Mouse (Mus musculus): ENCODE data around the gene Rsph1.

The Rsph1 gene

DNA sequence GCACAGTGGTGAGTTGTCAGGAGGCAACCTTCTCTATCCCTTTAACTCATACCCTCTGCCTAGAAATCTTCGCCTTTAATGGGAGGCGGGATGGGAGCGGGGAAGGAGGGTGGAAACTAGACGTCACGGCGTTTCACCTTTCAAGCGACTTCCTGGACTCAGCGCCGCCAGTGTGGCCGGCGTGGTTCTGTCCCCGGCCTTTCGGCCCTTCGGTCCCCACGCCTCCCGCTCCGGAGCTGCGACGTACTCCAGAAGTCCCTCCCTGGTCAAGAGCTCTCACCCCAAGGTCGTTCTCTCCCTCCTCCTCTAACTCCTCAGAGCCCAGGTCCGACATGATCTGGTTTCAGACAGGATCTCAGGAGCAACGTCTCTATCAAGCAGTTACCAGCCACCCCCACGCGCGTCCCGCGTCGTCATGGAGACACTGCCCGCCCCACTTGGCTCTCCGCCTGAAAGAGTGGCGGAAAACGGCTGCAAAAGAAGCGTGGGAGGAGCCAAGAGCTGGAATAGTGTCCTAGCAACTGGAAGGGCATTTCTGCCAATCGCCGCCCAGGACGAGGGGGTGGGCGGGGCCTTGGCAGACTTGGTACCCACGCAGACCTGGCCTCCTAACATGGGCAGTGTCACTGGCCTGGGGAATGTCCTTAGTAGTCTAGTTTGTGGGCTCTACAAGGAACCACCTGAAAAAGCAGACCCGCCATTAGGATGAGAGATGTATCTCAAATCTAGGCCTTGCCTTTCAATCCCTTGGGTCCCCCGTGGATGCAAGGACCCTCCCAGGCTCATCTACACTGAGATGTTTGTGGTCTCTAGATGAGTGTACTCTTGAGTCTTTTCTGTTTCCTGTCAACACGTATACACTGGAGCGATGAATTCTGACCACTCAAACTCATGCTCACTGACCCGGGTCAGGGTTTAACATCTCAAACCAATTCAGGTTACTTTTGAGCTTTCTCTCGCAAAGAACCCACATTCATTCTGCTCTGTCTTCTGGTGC is at the start of gene Rsph1:
Gene Rsph1, minus strand, starts transcription at position 462 of the 997 bp plus-strand sequence.
- DNase-seq (ENCODE audit: low spot score): peak; percentile 98

- no peak for DNase-seq (ENCODE audit: low spot score)
Measured at GRCm38 (mm10) chr17:31326220-31326852, 49.2 kb upstream of the Rsph1 start.

GRCm38 (mm10) chr17:31325451-31326219 is 48.5 kb upstream of the Rsph1 start:
- peak; percentile 73 for DNase-seq (ENCODE audit: low spot score)

DNA sequence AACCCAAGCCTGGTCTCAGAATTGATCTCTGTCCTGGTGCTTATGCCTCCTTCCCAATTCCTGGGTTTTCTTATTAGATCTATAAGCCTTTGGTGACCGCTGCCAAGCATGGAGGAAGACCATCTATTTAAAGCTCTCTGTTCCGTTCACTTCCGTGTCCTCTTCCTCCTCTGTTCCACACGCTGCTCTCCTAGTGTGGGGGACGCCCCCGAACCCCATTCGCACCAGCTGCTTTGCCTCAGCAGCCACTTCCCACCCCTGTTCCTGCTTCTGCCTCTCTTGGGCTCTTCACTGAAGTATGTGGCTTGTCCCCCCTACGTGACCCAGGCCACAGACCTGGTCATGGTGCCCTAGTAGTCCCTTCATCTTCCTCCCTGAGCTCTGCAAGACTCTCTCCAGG is 47.0 kb upstream of the Rsph1 start:
- no peak for DNase-seq (ENCODE audit: low spot score)

GRCm38 (mm10) chr17:31323379-31323778 is 46.2 kb upstream of the Rsph1 start:
- no peak for DNase-seq (ENCODE audit: low spot score)

- DNase-seq (ENCODE audit: low spot score): peak; percentile 43
Measured at GRCm38 (mm10) chr17:31322446-31322845, 45.3 kb upstream of the Rsph1 start.

DNA sequence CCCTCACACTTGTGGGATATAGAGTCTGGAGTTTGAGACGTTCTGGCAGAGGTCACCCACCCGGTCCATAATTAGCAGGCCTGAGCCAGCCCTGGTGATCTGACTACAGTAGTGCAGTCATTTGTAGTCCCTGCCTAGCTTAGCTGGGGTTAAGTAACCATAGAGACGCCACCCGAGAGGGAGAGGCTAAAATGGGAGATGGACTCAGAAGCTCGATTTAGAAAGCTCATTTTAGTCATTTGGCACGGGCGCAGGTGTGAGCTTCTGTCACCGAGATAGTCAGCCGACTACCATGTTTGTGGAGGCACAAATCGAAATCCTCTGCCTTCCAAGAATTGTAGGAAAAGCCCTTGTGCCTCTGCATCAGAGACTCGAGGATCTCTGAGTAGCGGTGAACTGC is 44.2 kb upstream of the Rsph1 start:
- no peak for DNase-seq (ENCODE audit: low spot score)

- DNase-seq (ENCODE audit: low spot score): no peak
Measured at GRCm38 (mm10) chr17:31318906-31319767, 42.0 kb upstream of the Rsph1 start.

GRCm38 (mm10) chr17:31317521-31318272 is 40.5 kb upstream of the Rsph1 start:
- DNase-seq (ENCODE audit: low spot score): no peak

DNA sequence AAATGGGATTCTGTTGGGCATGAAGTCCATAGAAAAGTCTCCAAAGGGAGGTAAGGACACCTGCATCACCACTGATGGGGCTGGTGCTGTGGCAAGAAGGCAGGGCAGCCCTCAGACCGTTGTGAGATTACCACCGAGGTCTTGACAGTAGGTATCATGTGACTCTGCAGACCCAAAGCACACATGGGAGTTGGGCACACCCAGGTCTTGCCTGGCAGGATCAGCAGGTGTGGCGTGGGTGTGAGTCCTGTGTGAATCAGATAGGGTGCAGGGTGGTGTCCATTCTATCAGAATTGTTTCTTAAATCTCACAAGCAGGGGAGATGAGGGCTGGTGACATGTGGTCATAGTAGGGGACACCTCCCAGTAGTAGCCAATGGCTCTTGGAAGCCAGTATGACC is 39.8 kb upstream of the Rsph1 start:
- no peak for DNase-seq (ENCODE audit: low spot score)

- DNase-seq (ENCODE audit: low spot score): no peak
Measured at GRCm38 (mm10) chr17:31315993-31316392, 38.8 kb upstream of the Rsph1 start.

DNA sequence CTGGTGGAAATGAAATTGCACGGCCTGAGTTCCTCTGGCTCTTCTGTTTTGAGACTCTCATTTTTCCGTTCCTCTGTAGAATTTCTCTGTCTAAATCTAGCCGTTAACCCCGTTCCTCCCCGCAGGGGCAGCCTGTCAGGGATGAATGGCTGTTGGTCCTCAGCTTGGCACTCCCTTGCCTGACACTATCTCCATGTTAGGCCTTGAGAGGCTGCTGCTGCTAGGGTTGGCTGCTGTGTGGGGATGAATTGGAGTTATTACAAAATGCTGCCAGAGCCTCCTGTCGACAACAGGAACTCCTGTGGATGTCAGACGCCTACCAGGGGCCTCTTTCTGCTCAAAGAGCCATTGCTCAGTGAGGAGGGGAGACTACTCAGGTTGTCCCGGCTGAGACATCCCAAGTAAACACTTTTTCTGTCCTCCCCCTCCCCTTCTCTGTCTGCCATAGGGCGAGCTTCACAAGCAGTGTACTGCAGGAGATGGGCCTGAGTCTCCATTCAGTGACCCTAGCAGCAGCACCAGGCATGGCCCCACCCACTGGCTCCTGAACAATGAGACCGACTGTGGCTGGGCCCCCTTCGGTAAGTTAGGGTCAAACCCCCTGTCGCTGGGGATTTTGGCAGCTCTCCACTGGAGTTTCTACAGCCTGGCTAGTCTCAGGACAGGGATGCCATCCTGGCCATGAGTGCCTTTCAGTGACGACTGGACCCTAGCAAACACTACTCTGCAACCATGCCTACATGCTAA is 38.0 kb upstream of the Rsph1 start:
- no peak for DNase-seq (ENCODE audit: low spot score)

- no peak for DNase-seq (ENCODE audit: low spot score)
Measured at GRCm38 (mm10) chr17:31312648-31313047, 35.5 kb upstream of the Rsph1 start.

GRCm38 (mm10) chr17:31311047-31311446 is 33.9 kb upstream of the Rsph1 start:
- no peak for DNase-seq (ENCODE audit: low spot score)

DNA sequence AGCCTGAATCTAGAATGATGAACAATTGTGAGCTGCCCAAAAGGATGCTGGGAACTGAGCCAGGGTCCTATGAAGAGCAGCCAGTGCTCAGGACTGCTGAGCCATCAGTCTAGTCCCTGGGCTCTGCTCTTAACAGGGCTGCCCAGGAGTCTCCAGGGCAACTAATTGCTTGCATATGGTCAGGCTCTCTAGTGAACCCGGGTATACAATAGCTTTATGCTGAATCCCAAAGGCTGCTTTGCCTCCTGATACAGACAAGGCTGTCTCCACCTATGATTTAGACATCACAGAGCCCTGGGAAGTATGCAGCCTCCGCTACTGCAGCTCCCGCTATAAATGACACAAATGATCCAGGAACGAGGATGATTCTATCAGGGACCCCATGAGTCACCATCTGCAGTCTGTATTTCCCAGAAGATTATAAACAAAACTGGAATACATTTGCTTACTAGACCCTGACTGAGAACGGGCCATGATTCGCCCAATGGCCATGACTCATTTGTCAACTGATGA is 32.2 kb upstream of the Rsph1 start:
- no peak for DNase-seq (ENCODE audit: low spot score)

GRCm38 (mm10) chr17:31308291-31308816 is 31.2 kb upstream of the Rsph1 start:
- DNase-seq (ENCODE audit: low spot score): peak; percentile 47

DNA sequence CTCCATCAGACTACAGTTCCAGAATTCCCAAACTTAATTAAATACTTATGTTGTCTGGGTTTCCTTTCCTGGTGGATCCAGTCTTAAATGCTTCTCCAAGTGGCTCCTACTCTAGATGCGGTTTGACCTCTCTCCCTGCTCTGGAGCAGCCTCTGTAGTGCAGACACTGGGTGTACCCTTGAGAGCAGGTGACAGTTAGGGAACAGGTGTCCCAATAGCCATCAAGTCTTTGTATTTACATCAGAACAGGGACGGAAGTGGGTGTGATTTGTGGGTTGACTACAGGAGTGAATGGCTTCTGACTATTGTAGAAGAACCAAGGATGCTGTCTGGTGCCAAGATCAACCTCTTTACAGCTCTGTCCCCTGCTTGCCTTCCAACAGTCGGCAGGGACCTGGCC is 30.6 kb upstream of the Rsph1 start:
- DNase-seq (ENCODE audit: low spot score): peak; percentile 69

GRCm38 (mm10) chr17:31305776-31306120 is 28.6 kb upstream of the Rsph1 start:
- DNase-seq (ENCODE audit: low spot score): no peak

DNA sequence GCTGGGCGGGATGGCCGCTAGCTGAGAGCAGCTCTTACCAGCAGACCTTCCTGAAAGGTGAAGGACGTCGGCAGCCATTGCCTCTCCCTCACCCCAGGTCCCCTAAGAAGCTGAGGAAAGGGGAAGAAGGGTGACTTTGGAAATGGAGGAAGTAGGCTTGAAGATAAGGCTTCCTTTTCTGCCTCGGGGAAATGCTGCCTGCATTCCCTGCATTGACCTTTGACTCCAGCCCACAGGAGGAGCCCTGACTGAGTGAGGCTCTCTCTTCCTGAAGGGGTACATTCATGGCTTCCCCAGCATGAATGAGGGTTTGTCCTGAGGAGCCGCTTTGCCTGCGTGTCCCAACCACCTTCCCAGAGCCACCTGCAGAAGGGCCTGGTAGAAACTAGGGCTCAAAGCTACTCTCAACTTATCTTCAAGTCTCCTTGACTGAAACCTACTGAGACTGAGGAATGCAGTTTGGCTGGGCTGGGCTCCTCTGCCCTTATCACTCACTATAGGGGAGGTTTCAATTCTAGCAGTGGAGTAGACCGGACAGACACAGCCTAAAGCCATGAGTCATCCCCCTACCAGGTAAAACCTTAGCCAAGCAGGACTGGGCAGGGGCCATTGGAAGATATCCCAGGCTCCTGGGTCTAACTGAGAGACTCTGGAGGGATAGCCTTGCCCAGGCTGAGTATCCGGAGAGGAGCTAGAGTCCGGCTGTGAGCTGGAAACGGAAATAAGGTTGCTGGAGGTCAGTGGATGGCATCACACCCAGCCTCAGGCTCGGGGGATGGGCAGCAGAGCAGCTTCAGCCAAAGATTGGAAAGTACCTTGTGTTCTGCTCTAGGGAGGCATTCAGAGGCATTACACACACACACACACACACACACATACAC is 28.0 kb upstream of the Rsph1 start:
- DNase-seq (ENCODE audit: low spot score): peak; percentile 88
